Mouse (Mus musculus) C2C12 (cell line): ENCODE data around the gene Csnk1g1. TPM values are rescaled to one million over a fixed set of nuclear protein-coding genes. Genes with fewer than 3 reads are reported as not detected.

ENCODE experiments used
- H3K27me3 ChIP-seq: one replicate; pipeline ENCODE4 v1.6.1; 2011; ENCODE audit not compliant: control insufficient read depth, insufficient read depth, insufficient read length
- H3K36me3 ChIP-seq: one replicate; pipeline ENCODE4 v1.6.1; 2011; ENCODE audit not compliant: control insufficient read depth, insufficient read depth
- H3K4me3 ChIP-seq: one replicate; pipeline ENCODE4 v1.5.1; 2011; ENCODE audit warnings: mild to moderate bottlenecking, control low read depth; ENCODE audit not compliant: poor library complexity, insufficient read depth, severe bottlenecking
- H3K79me2 ChIP-seq: one replicate; pipeline ENCODE4 v1.6.1; 2011; ENCODE audit not compliant: control insufficient read depth, insufficient read depth
- H3K79me3 ChIP-seq: one replicate; pipeline ENCODE4 v1.6.1; 2011; ENCODE audit warnings: low read depth, control low read depth
- H3ac ChIP-seq: one replicate; pipeline ENCODE3; 2011; ENCODE audit warnings: low read depth; ENCODE audit not compliant: control insufficient read depth, insufficient read length
- CEBPB ChIP-seq: IDR thresholded peaks from one replicate; pipeline ENCODE4 v1.6.1; 2011; ENCODE audit warnings: low read depth, mild to moderate bottlenecking, control low read depth, moderate library complexity
- CTCF ChIP-seq: IDR thresholded peaks from one replicate; pipeline ENCODE4 v1.5.1; 2011; ENCODE audit not compliant: control insufficient read depth, insufficient read depth, insufficient read length
- FOSL1 ChIP-seq: IDR thresholded peaks from one replicate; pipeline ENCODE4 v1.8.0; 2011; ENCODE audit warnings: mild to moderate bottlenecking, low read length; ENCODE audit not compliant: poor library complexity, insufficient read depth, severe bottlenecking
- MAX ChIP-seq: IDR thresholded peaks from one replicate; pipeline ENCODE4 v1.6.1; 2011; ENCODE audit warnings: mild to moderate bottlenecking, control low read depth
- MYOD1 ChIP-seq: IDR thresholded peaks from one replicate; pipeline ENCODE4 v1.6.1; 2011; ENCODE audit warnings: low read depth; ENCODE audit not compliant: control insufficient read depth, insufficient read length
- MYOG ChIP-seq: IDR thresholded peaks from one replicate; pipeline ENCODE4 v1.6.1; 2011; ENCODE audit not compliant: control insufficient read depth, insufficient read length; ENCODE audit errors: extremely low read depth
- USF1 ChIP-seq: IDR thresholded peaks from one replicate; pipeline ENCODE4 v1.6.1; 2011; ENCODE audit warnings: low read depth, mild to moderate bottlenecking, control low read depth, moderate library complexity
- polyA plus RNA-seq: library from polyadenylated mRNA; unstranded; fragments of >200 nt; fragmentation: generic; extraction: Trizol; gene quantifications from one replicate; pipeline ENCODE4 v1.2.1, GENCODE M21; 2012; ENCODE audit warnings: missing spikeins

The Csnk1g1 gene
- polyA plus RNA-seq, 1 experiment, result 6.8 TPM

DNA sequence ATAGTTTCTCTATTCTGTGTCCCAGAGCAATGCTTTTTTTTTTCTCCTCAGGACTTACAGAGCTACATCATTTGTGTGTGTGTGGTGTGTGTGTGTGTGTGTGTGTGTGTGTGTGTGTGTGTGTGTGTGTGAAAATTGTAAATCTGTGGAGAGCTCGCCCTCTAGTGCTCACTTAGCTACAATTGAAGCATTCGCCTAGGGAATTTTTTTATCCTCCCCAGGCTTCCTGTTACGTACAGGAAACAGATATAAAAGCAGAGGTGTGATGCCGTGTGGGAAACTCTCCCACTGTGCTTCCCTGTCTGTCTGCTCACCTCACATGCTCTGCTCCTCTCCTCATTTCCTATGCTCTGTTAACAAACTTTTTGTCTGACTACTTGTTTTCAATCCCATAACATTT, 95.7 kb downstream of the Csnk1g1 start:
- Histone ChIP-seq H3ac (no peak overlapping the region), H3K79me2 (no peaks in the 10 kb centered on the region), H3K79me3 (no peaks in the 10 kb centered on the region), H3K4me3 (no peak overlapping the region), H3K27me3 (no peaks in the 10 kb centered on the region), H3K36me3 (peaks cover 56% of the 10 kb centered on the region)
- TF ChIP-seq USF1, result no peak
- TF ChIP-seq MYOG, result no peak
- no peak for TF ChIP-seq CTCF
- TF ChIP-seq MYOD1, result no peak
- TF ChIP-seq CEBPB, result no peak
- TF ChIP-seq MAX, result no peak
- TF ChIP-seq FOSL1, result no peak

DNA sequence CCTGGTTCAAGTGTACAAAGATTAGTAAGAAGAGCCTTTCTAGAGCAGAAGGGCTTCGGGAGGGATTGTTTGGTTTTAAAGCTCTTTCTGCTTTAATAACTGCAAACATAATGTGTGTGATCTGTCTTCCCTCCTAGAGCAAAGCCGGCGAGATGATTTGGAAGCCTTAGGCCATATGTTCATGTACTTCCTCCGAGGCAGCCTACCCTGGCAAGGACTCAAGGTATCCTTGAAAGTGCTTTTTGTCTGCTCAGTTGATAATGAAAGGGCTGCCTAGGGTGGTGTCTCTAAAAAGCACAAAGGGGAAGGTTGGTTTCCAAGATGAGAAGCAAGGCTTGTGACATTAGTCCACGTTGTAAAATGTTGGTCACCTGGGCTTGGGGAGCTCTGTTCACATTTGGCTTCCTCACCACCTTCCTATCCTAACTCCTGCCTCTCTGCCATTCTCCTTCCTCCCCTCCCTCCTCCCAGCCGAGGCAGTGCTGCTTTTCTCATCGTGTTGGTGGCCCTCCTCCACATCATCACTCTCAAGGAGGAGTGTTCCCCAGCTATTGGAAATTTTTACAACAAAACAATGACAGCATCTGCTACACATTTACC, 99.0 kb downstream of the Csnk1g1 start:
- H3ac ChIP-seq, result no peak overlapping the region
- H3K4me3 ChIP-seq, result no peak overlapping the region
- H3K79me2 ChIP-seq, result no peaks in the 10 kb centered on the region
- H3K36me3 ChIP-seq, result peaks cover 49% of the 10 kb centered on the region
- TF ChIP-seq MYOD1 (no peak), FOSL1 (no peak), USF1 (no peak), CEBPB (no peak), MYOG (no peak), MAX (no peak), CTCF (no peak)
- H3K27me3 ChIP-seq, result no peaks in the 10 kb centered on the region
- no peaks in the 10 kb centered on the region for H3K79me3 ChIP-seq

DNA sequence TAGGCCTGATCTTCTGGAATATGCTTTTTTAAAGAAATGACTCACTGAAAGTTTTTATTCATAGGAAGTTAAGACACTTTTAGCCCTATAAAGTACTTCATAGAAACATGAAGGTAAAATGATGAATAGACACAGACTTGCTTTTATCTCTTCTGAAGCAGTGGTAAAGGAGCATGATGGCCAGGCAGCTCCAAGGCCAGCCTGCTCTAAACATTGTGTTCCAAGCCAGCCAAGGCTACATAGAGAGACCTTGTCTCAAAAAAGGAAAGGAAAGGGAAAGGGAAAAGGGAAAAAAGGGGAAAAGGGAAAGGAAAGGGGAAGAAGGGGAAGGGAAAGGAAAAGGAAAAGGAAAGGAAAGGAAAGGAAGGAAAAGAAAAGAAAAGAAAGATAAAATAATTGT, 111.9 kb downstream of the Csnk1g1 start:
- Histone ChIP-seq H3K79me2 (no peaks in the 10 kb centered on the region), H3K4me3 (no peak overlapping the region), H3K36me3 (peaks cover 35% of the 10 kb centered on the region), H3K27me3 (no peaks in the 10 kb centered on the region), H3K79me3 (no peaks in the 10 kb centered on the region), H3ac (no peak overlapping the region)
- TF ChIP-seq MAX, result no peak

DNA sequence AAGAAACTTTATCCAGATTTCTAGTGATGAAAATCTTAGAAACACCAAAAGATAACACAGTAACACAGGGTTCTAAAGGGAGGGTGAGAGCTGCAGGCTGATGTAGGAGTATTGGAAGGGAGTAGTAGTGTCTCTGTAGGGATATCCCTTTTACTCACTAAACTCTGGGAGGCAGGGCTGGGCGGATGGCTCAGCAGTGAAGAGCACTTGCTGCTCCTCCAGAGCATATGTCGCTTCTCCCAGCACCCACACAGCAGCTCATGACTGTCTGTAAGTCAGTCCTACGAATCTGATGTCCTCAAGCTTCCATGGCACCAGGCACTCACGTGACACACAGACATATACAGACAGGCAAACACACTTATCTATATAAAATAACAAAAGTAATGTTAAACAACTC, 129.4 kb downstream of the Csnk1g1 start:
- Histone ChIP-seq H3K27me3 (no peaks in the 10 kb centered on the region), H3ac (no peak overlapping the region), H3K4me3 (no peak overlapping the region), H3K36me3 (peaks cover 18% of the 10 kb centered on the region), H3K79me2 (no peaks in the 10 kb centered on the region), H3K79me3 (no peaks in the 10 kb centered on the region)
- no peak for TF ChIP-seq CTCF
- no peak for TF ChIP-seq USF1

DNA sequence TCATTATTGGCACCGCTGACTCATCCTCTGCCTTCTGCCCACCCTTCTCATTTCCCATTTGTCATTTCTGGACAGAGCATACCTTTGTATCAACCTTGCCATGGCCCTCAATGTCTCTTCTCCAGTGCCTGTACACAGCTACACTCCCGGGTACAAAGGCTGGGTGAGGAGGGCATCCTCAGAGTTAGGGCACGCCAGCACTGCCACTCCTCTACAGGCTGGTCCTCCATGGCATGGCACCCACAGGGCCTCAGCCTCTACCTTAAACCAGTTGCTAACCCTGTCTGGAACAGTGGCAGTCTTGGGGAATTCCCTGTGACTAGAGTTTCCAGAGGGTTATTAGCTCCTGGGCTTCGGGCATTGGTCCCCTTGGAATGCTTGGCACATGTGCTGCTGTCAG, 129.9 kb downstream of the Csnk1g1 start:
- no peaks in the 10 kb centered on the region for H3K27me3 ChIP-seq
- H3K36me3 ChIP-seq, result peaks cover 18% of the 10 kb centered on the region
- TF ChIP-seq MYOD1 (no peak), FOSL1 (no peak), USF1 (no peak), CEBPB (no peak), MYOG (no peak), CTCF (no peak), MAX (no peak)
- H3K79me3 ChIP-seq, result no peaks in the 10 kb centered on the region
- H3ac ChIP-seq, result no peak overlapping the region
- H3K79me2 ChIP-seq, result no peaks in the 10 kb centered on the region
- H3K4me3 ChIP-seq, result no peak overlapping the region

DNA sequence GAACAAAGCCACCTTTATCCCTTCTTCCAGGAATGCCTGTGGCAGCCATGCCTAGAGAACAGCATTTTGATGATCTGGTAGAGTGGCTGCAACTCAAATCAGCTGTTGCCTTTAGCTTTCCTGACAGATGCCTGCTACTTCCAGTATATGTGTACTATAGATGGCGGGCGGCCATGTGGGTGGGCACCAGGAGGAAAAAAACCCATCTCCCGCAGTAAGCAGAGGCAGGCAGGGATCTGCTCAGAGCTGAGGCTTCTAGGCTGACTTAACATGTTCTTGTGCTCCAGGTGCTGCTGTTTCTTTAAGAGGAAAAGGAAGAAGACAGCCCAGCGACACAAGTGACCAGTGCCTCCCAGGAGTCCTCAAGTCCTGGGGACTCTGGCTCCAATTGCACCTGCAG, 130.6 kb downstream of the Csnk1g1 start:
- peaks cover 18% of the 10 kb centered on the region for H3K36me3 ChIP-seq
- H3K4me3 ChIP-seq, result no peak overlapping the region
- H3ac ChIP-seq, result no peak overlapping the region
- TF ChIP-seq FOSL1 (no peak), CTCF (no peak), MYOD1 (no peak), MYOG (no peak), USF1 (no peak), CEBPB (no peak), MAX (no peak)
- H3K79me2 ChIP-seq, result no peaks in the 10 kb centered on the region
- no peaks in the 10 kb centered on the region for H3K27me3 ChIP-seq
- no peaks in the 10 kb centered on the region for H3K79me3 ChIP-seq
